Mouse (Mus musculus) liver, postnatal 0 days (tissue): ENCODE data around the gene Vwa7. TPM values are rescaled to one million over a fixed set of nuclear protein-coding genes. Genes with fewer than 3 reads are reported as not detected.

Experiments
- ATAC-seq: fragments of 200-750 bp; cut with Nextera tagmentation; 2 replicates; pipeline ENCODE4 v1.8.0; 2017; ENCODE audit warnings: mild to moderate bottlenecking, moderate library complexity
- DNase-seq: peaks from one replicate; pipeline ENCODE4 v3.0.0-alpha.2; 2016
- H3K27ac ChIP-seq: fragments of 300-500 bp; sonication (generic); 2 replicates; pipeline ENCODE4 v1.5.1; 2014; ENCODE audit warnings: antibody characterized with exemption, moderate library complexity, mild to moderate bottlenecking, low read depth
- H3K27me3 ChIP-seq: fragments of 300-500 bp; sonication (generic); 2 replicates; pipeline ENCODE4 v1.6.1; 2014; ENCODE audit warnings: low read length, control low read depth, mixed read lengths; ENCODE audit not compliant: insufficient read depth
- H3K36me3 ChIP-seq: fragments of 300-500 bp; sonication (generic); replicated peaks from 2 replicates; pipeline ENCODE4 v1.6.1; 2014; ENCODE audit warnings: mild to moderate bottlenecking, control low read depth, low read length, moderate library complexity, mixed read lengths; ENCODE audit not compliant: insufficient read depth
- H3K4me1 ChIP-seq: fragments of 300-500 bp; sonication (generic); 2 replicates; pipeline ENCODE4 v1.6.1; 2014; ENCODE audit warnings: antibody characterized with exemption, mild to moderate bottlenecking, control low read depth; ENCODE audit not compliant: insufficient read depth
- H3K4me2 ChIP-seq: fragments of 300-500 bp; sonication (generic); 2 replicates; pipeline ENCODE4 v1.6.1; 2014; ENCODE audit warnings: low read depth, mild to moderate bottlenecking, low read length, moderate library complexity, mixed read lengths
- H3K4me3 ChIP-seq: fragments of 300-500 bp; sonication (generic); 2 replicates; pipeline ENCODE4 v1.5.1; 2014; ENCODE audit warnings: low read depth, low read length
- H3K9ac ChIP-seq: fragments of 300-500 bp; sonication (generic); replicated peaks from 2 replicates; pipeline ENCODE4 v1.6.1; 2014; ENCODE audit warnings: mild to moderate bottlenecking, moderate library complexity
- H3K9me3 ChIP-seq: fragments of 300-500 bp; sonication (generic); 2 replicates; pipeline ENCODE4 v1.6.1; 2016; ENCODE audit warnings: mild to moderate bottlenecking, control low read depth, low read length, mixed read lengths
- CTCF ChIP-seq: sonication (generic); IDR thresholded peaks from 2 replicates; pipeline ENCODE4 v1.5.1; 2016; ENCODE audit warnings: antibody characterized with exemption, low read depth
- EP300 ChIP-seq: IDR thresholded peaks from 2 replicates; pipeline ENCODE4 v1.6.1; 2016; ENCODE audit warnings: antibody characterized with exemption, low read depth, mild to moderate bottlenecking
- WGBS: fragments of 180-500 bp; shearing (Covaris S2); extraction: QIAGEN DNeasy Blood & Tissue Kit; methylation state at CpG from one replicate; pipeline ENCODE4 v1.1.7; 2014; ENCODE audit not compliant: insufficient replicate concordance; 5-methylcytosine and 5-hydroxymethylcytosine counted together
- polyA plus RNA-seq: library from polyadenylated mRNA; unstranded; fragments of >200 nt; fragmentation: Nextera tagmentation; extraction: Ambion mirVana; gene quantifications from 2 replicates; pipeline ENCODE4 v1.2.1, GENCODE M21; 2015

Gene Vwa7
- polyA plus RNA-seq, 1 experiment from 2014 or later = 0.12 TPM

DNA sequence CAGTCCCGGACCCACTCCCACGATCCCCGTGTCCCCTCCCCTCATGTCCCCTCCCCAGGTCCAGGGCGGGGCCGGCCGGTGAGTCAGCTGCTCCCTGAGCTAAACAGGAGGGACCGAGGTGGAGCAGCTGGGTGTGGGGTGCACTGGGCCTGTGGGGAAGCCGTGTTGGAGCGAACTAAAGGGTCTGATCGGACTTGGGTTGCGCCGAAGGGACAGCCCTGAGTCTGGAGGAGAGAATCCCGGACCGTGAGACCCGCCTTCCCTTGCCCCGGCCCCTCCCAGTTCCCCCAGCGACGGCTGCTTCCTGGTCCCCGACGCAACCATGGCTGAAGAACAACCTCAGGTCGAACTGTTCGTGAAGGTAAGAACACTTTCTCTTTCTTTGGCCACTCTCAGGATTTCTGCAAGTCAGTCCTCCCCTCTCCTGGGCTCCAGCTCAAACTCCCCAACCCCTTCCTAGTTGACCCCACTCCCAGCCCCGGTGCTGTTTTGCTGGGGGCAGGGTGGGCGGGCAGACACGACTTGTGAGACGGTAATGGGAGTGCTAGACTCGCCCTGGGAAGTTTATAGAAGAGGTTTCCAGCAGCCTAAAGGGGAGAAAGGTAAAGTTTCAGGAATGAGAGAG, 33.9 kb downstream of the Vwa7 start:
- H3K4me3 ChIP-seq = peak overlapping the region; percentile 68
- no peaks in the 10 kb centered on the region for H3K9me3 ChIP-seq
- TF ChIP-seq EP300 (no peak), CTCF (no peak)
- H3K9ac ChIP-seq = peak overlapping the region; percentile 87
- 1% methylated on average over 27 of the region's 27 CpGs for WGBS
- ATAC-seq (peak; percentile 2), DNase-seq (peak; percentile 85)
- H3K27me3 ChIP-seq = no peaks in the 10 kb centered on the region
- peaks cover 49% of the 10 kb centered on the region for H3K4me1 ChIP-seq
- H3K36me3 ChIP-seq = peaks cover 29% of the 10 kb centered on the region
- H3K27ac ChIP-seq = peak overlapping the region; percentile 98
- peak overlapping the region; percentile 99 for H3K4me2 ChIP-seq

DNA sequence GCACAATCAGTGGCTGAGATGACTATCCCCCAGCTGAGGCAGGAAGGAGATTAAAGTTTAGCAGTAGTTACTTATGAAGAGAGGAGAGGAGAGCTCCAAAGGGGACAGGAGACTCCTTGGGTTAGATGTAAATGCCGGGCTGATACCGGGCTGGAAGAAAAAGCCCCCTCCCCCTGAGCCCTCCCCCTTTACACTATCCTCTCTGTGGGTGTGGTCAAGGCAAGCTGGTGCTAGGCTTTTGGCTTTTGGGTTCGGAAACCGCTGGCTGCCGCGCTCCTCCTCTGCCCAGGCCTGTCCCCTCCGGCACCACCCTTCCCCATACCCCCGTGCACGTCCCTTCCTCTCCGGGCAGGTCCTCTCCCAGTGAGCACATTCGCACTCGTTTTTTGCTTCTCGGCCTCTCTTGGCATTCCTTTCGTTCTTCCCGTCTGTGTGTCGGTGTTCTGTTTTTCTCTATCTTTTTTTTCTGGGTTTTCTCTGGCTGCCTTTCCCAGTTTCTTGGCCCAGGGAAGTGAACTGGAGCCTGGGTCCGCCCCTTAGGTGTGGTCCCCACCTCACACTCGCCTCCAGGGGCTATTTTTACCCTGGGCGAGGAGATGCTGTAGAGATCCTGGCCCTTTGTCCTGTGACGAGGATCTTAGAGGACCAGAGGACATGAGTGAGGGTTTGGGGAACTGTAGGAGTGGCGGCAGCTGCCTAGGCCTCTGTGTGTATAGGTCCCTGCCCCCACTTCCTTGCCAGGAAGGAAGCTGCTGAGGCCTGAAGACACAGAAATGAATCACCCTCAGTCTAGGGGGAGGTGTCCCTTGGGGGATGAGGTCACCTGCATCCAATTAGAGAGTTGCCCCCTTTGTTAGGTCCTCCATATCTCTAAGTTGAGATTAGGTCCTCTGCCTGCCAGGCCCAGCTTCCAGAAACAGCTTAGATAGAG, 35.0 kb downstream of the Vwa7 start:
- Histone ChIP-seq H3K36me3 (peaks cover 41% of the 10 kb centered on the region), H3K27ac (peak overlapping the region; percentile 98), H3K4me2 (peak overlapping the region; percentile 99), H3K27me3 (no peaks in the 10 kb centered on the region), H3K4me3 (peak overlapping the region; percentile 68), H3K9ac (peak overlapping the region; percentile 87), H3K9me3 (no peaks in the 10 kb centered on the region), H3K4me1 (peaks cover 38% of the 10 kb centered on the region)
- TF ChIP-seq CTCF = no peak
- peak; percentile 29; the same call in 1 of the 2 replicates for TF ChIP-seq EP300
- ATAC-seq (peak; percentile 53), DNase-seq (peak; percentile 76)
- WGBS = 4% methylated on average over 21 of the region's 21 CpGs

DNA sequence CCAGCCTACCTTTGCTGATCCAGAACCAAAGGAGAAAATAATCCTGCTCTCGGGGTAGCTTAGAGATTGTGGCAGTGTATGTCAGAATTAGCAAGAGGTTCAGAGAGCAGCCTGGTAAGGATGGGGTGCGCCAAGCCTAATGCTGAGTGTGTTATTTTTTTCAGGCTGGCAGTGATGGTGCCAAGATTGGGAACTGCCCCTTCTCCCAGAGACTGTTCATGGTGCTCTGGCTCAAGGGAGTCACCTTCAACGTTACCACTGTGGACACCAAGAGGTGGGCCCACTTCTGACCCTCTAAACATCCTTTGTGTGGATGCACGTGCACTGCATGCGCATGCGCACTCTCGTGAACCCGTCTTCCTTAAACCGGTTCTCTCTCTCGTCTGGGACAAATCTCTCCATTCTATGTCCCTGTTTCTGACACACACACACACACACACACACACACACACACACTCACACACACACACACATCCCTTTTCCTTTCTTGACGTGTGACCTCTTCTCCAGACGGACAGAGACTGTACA, 36.0 kb downstream of the Vwa7 start:
- DNase-seq (no peak), ATAC-seq (no peak)
- Histone ChIP-seq H3K27ac (peak overlapping the region; percentile 98), H3K9me3 (no peaks in the 10 kb centered on the region), H3K4me1 (peaks cover 31% of the 10 kb centered on the region), H3K4me3 (peak overlapping the region; percentile 68), H3K4me2 (peak overlapping the region; percentile 99), H3K9ac (peak overlapping the region; percentile 87), H3K27me3 (no peaks in the 10 kb centered on the region), H3K36me3 (peaks cover 45% of the 10 kb centered on the region)
- no peak for TF ChIP-seq EP300
- no peak for TF ChIP-seq CTCF
- 82% methylated on average over 12 of the region's 12 CpGs for WGBS

- no peak overlapping the region for H3K4me3 ChIP-seq
- TF ChIP-seq CTCF = no peak
- no peak for TF ChIP-seq EP300
- WGBS = 90% methylated on average over 7 of the region's 7 CpGs
- H3K4me2 ChIP-seq = no peak overlapping the region
- ATAC-seq = no peak
- no peaks in the 10 kb centered on the region for H3K27me3 ChIP-seq
- no peak overlapping the region for H3K27ac ChIP-seq
- peaks cover 26% of the 10 kb centered on the region for H3K4me1 ChIP-seq
- no peaks in the 10 kb centered on the region for H3K9me3 ChIP-seq
- H3K36me3 ChIP-seq = peaks cover 60% of the 10 kb centered on the region
- no peak for DNase-seq
- H3K9ac ChIP-seq = no peak overlapping the region
Measured at GRCm38 (mm10) chr17:35055691-35056495, 39.5 kb downstream of the Vwa7 start.

- peaks cover 62% of the 10 kb centered on the region for H3K36me3 ChIP-seq
- no peak overlapping the region for H3K9ac ChIP-seq
- H3K27ac ChIP-seq = no peak overlapping the region
- no peaks in the 10 kb centered on the region for H3K27me3 ChIP-seq
- 47% methylated on average over 3 of the region's 3 CpGs for WGBS
- H3K4me2 ChIP-seq = no peak overlapping the region
- no peak for TF ChIP-seq CTCF
- no peak for TF ChIP-seq EP300
- H3K9me3 ChIP-seq = no peaks in the 10 kb centered on the region
- H3K4me1 ChIP-seq = peaks cover 23% of the 10 kb centered on the region
- H3K4me3 ChIP-seq = no peak overlapping the region
- DNase-seq (no peak), ATAC-seq (no peak)
Measured at GRCm38 (mm10) chr17:35057090-35057489, 40.7 kb downstream of the Vwa7 start.
